Mouse (Mus musculus): Measurements from ENCODE around the gene Add1.

The Add1 gene

DNA sequence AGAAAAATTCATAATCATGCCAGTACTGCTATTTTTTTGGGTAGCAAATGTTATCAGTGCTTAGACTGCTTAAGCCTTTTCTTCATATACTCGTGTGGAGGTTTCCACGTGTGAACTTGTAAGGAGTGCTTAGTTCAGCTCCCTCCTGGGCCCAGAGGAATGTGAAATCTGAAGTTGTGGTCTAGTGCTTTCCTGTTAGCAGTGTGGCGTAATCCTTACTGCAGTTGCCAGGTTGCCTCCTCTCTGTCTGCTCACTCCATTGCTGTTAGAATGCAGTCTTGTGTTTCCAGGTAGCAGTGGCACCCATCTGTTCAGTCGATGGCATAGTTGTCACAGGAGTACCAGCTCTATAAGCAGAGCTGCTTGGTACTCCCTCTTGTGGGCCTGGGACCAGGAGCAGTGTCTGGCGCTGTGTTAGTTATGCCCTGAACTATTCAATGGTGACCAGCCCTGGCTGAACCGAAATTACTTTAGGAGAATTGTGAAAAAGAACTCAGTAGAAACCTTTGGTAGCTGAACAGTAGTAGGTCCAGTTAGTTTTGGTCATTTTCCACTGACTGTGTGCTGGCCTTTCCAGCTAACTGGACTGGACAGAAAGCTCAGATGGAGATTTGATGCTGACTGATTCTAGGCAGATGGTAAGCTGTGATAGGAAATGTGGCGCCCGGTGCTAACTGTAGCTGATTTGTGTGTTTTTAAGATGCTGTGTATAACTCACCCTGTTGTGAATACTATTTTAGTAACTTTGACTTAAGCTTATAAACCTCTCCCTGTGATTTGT, 33.8 kb downstream of the Add1 start:
- DNase-seq (ENCODE audit: extremely low read depth, low read depth) = no peak

DNA sequence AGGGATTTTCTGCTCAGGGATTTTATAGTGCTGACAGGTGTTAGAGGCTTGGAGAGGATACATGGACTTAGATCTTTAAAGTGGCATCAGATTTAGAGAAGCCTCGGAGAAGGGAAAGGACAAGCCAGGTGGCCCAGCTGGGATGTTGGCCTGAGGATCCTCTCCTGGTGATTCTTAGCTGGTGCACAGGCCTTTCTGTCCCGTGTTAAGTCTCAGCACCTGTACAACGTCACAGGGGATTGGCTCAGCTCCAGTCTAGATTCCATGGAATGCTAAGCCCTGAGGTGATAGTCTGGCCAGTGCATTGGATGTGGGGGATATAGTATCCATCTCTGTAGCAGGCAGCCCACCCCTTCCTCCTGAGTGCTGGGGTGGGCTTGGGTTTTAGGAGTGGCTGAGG, 34.8 kb downstream of the Add1 start:
- no peak for DNase-seq (ENCODE audit: extremely low read depth, low read depth)

DNA sequence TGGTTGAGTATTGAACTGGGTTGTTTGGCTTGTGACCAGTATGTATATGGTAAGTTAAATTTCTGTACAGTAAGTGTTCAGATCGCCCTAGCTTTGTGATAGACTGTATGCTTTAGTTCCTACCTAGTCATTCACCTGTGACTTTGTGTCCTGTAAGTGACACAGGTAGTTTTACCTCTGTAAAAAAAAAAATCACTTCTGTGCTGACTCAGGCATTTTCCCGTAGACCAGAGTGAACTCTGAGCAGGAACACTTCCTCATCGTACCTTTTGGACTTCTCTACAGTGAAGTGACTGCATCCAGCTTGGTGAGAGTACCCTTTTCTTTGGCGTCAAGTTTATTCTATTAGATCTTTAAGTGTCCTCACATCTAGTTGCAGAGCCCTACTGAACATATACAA, 36.5 kb downstream of the Add1 start:
- DNase-seq (ENCODE audit: extremely low read depth, low read depth) = no peak

DNA sequence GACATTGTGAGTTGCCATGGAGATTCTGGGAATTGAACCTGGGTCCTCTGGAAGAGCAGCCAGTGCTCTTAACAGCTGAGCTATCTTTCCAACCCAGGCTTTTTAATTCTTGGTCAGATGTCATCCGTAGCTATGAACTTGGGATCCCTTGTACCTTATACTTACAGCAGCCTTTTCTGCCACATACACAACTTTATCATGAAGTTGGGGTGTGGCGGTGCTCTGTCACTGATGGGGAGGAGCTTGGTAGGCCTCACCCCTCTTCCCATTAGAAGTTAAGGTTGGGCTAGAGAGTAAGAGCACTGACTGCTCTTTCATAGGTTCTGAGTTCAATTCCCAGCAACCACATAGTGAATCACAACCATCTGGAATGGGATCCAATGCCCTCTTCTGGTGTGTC, 59.5 kb downstream of the Add1 start:
- no peak for DNase-seq (ENCODE audit: extremely low read depth, low read depth)

DNA sequence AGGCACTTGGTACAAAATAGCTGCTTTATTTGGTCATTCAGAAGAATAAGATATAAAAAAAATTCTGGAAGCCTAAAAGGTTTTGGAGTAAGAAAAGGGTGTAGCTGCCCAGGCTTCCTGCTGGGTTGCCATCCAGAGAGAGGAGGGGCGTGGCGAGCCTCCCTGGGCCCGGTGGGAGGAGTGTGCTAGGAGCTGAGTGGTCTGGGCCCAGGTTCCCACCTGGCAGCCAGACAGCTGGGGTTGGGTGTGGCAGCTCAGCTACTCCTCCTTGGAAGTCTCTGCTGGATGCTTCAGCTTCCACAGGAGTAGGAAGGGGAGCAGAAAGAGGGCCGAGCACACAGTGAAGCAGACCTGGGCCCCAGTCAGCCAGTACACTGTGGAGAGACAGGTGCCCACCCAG, 60.2 kb downstream of the Add1 start:
- DNase-seq (ENCODE audit: extremely low read depth, low read depth) = no peak

DNA sequence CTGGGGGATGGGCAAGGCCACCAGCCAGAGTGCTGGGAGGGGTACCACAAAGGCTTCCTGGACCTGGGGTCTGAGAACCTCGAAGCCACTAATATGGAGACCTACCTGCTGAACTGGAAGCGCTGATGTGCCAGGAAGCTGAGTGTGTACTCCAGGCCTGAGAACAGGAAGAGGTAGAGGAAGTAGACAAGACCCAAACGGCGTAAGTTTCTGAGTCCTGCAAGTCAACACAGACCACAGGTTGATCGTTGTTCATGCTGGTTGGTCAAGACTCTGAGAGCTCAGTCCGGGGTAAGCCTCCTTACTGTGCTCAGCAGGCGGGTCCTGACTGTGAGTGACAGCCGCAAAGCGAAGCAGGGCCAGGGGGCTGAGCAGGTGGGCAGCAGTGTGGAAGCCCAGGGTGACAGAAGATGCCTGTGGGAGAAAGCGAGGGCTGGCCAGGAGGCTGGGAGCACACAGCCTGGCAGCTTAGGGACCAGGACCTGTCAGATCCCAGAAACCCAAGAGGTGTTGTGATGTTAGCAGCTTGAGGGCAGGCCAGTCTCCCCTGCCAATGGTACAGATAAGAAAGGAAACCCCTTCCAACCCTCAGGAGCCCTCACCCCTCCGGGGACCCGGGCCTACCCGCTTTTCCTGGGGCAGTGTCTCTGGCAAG, 61.4 kb downstream of the Add1 start:
- no peak for DNase-seq (ENCODE audit: extremely low read depth, low read depth)

DNA sequence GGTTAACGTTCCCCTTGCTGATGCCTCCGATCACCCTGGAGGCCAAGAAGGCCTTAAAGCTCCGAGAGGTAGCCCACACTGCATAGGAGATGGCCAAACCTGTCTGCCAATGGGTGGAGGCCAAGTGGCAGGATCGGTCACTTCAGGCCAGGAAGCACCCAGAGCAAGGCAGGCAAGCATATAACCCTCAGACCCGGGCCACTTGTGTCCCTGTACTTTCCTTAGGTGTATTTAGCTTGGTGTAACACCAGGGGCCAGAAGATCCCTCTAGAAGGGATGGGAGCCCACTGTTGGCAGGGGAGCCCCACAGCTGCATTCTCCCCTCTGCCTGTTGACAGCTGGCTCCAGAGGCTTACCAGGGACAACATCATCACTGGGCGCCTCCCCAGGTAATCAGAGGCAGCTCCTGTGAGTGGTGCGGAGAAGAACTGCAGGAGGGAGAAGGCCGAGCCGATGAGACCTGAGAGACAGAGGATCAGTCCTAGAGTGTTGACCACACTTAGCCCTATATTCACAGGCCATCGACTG, 62.3 kb downstream of the Add1 start:
- DNase-seq (ENCODE audit: extremely low read depth, low read depth) = peak; percentile 15

DNA sequence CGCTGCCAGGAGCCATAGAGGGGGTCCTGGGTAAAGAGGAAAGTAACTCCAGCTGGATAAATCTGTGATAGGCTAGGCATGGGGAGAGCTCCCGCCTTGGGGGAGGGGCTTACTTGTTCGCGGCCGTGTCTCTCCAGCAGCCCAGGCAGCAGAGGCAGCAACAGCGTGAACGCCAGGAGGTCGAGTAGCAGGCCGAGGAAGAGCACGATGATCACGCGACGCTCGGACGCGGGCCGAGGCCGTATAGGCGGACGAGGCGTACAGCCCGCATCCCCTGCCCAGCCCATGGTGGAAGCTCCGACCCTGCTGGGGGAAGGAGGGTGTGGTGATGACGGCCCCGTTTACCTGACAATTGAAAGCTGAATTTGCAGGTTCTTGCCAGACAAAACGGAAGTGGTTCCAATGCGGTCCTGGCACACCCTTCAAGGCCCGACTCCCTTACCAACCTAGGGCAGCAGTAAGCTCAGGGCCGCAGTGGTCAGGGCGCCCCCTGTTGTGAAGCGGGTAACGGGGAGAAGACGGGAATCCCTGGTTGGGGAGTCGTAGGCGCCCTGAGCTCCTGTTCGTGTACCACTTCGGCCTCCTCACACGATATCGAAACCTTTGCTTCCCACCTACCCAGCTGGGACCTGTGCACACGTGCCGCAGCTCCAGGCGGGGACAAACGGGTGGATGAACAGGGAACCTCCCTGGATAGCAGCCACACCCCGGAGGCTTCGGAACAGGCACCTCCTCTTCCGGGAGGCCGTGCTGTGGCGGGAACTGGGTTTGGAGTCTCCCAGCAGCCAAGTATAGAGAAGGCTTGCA, 63.2 kb downstream of the Add1 start, which contains the start of gene Mfsd10:
Mfsd10 (minus strand) TSS at position 732 of the 807 bp plus-strand sequence.
- peak; percentile 86 for DNase-seq (ENCODE audit: extremely low read depth, low read depth)

DNA sequence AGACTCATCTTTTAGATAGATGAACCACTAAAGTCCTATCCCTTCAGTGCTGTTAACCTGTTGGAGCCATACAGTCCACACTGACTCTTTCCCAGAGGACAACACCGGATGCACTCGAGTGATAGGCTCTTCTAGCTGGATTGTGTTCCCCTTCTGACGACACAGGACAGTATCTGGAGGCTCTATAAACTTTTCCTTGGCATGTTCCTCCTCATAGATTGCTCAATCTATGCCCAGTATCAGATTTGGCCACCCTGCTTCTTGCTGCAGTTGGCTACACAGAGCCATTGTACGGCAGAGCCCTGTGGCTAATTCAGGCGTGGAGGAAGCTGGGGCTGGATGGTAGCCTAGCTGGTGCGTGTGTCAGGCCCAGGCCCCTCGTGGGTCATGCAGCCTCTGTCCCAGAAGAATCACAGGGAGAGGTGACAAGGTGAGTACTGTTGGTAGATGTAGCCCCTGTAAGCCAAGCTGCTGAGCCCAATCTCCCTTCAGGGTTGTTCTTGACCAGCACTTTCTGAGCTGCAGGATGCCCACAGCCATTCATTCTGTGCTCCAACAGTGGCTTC, 64.2 kb downstream of the Add1 start:
- DNase-seq (ENCODE audit: extremely low read depth, low read depth) = peak; percentile 10

DNA sequence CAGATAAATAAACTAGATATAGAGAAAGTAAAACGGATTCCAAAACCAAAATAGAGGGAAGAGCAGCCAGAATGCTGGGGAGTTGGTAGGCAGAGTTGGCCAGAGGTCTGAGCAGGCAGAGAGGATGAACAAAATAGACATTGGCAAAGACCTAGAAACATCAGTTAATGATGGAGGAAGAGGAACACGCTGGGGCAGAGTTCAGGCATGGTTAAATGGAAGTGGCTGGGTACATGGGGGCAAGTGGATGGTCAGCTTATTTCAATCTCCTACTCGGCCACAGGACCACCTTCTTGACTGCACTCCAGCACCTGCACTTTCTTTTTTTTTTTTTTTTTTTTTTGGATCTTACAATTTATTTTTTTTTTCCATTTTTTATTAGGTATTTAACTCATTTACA, 68.5 kb downstream of the Add1 start:
- no peak for DNase-seq (ENCODE audit: extremely low read depth, low read depth)

DNA sequence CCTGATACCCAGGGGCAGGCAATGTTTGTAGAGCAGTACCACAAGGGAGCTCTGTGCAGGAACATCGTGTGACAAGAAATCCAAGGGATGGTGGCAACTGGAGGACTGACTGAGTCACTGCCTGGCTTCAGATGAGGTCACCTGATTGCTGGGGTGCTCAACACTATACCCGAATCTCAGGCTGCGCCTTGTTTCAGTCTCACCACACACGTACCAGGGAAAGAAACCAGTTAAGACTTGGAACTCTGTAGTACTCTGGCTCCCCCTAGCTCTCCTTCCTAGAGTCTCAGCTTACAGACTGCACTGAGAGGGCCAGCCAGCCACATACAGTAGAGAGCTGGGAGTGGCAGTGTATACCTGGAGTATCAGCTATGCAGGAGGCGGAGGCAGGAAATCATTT, 69.5 kb downstream of the Add1 start:
- DNase-seq (ENCODE audit: extremely low read depth, low read depth) = peak; percentile 34

DNA sequence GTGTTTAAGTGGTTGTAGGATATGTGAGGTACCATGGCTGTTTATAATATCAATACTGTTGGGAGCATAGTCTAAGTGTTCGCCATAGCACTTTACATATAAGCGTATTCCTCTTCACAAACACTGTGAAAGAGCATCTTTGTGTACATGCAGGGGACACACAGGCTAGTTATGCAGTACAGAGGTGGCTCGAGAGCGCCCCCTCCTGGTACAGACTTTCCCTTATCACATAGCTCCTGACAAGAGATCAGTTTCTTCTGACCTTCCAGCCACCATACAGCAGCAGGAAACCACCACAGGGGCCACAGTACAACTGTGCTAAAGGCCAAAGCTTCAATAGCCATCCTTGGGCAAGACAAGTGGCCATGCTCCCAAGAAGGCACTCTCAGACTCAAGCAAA, 74.1 kb downstream of the Add1 start:
- no peak for DNase-seq (ENCODE audit: extremely low read depth, low read depth)

DNA sequence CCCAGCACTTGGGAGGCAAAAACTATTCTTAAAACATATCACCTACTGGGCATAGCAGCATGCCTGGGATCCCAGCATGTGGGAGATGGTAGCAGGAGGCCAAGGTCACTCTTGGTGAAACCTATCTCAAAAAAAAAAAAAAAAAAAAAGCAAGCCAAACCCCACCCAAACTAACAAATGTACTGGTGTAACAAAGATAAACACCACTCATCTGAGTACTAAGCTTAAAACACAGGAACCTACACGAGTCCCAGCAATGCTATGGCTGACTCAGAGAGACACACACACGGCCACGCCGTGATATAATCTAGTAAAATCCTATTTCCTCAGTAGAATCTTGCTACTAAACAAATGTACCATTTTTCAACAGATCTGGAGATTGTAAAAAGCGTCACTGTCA, 79.5 kb downstream of the Add1 start:
- no peak for DNase-seq (ENCODE audit: extremely low read depth, low read depth)

DNA sequence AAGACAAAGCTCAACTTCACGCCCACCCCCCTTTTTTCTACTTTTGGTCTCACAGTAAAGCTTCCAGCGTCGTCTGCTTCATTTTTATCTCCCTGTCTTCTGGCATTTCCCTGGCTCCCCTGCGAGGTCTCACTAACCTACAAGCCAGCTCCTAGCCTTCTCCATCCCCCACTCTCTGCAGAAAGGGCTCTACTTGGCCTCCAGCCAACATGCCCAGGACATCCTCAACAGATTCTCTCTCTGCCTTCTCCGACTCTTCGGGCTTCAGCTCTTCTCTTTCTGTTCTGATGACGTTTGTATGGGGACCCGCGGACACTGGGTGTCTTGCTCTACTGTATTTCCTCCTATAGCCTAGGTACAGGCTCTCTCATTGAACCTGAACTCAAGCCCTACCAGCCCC, 81.4 kb downstream of the Add1 start:
- no peak for DNase-seq (ENCODE audit: extremely low read depth, low read depth)

DNA sequence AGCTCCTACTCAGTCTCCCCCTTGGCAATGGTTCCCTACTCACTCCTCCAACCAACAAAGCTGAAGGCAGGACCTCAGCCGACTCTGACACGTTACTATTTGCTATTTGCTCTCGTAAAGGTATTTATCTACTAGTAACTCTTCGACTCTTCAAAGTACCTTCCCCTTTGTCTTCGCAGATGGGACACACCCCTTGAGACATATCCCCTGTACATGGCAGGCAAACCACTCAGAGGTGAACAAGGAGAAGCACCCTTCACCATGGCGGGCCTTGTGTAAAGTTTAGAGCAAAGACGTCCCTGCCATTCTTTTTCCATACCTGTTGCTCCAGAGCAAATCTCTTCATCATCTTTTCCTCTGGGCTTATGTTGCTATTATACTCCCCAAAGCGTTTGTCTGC, 84.1 kb downstream of the Add1 start:
- no peak for DNase-seq (ENCODE audit: extremely low read depth, low read depth)

DNA sequence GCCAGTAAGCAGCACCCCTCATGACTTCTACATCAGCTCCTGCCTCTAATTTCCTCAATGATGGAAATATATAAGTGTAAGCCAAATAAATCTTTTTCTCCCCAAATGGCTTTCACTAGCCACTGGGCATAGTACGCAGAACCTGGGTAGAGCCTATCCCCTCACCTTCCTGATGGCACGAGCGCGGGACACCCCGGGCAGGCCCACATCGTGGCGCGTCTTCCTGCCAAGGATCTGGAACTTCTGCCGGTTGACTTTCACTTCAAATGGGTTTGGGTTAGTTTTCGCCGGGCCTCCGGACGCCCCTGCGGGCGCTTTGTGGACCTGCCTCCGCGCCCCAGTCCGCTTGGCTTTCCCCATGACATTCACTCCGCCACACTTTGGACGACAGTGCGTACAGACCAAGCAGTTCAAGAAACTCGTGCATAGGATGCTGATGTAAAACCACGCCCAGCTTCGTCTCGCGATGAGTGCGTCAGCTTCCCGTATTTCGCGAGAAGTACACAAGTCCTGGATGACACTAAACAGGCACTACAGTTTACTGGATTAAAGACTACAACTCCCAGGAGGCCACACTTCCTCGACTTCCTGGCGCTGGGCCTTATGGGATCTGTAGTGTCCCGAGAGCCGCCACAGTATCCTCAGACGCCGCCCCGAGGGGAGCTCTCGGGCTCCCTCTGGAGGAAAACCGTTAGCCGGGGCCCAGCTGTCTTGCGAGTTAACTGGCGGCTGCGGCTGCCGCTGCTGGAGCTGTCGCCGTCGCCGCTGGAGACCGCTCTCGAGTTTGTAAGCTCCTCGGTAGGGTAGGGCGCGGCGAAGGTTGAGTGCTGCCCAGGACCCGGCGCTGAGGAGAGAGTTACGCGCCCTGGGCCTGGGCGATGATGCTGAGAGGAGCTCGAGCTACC, 86.5 kb downstream of the Add1 start, which contains the start of the genes Nop14 and Grk4:
Nop14 (minus strand) TSS at position 463 of the 905 bp plus-strand sequence.
Grk4 (plus strand) TSS at position 694 of the 905 bp plus-strand sequence.
- peak; percentile 100 for DNase-seq (ENCODE audit: extremely low read depth, low read depth)

DNA sequence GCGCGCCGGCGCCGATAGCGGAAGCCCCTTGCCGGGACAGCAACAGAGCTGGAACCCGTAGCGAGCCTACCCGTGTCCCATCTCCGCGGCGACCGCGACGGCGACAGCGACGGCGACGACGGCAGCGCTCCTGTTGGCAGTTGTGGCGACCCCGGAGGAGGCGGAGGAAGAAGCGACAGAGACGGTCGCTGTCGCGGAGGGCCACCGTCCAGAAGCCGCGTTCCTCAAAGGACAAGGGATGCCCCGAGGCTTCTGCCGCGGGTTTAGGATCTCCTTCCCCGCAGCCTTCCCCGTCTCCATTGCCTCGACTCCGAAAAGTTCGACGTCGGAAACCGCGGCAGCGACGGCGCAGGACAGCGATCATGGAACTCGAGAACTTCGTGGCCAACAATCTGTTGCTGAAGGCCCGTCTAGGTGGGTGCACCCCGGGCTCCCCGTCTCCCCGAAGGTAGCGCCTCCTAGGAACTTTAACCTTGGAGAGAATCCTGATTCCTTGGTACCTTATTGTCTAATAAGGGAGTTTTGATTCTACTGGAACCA, 87.2 kb downstream of the Add1 start:
- DNase-seq (ENCODE audit: extremely low read depth, low read depth) = no peak

DNA sequence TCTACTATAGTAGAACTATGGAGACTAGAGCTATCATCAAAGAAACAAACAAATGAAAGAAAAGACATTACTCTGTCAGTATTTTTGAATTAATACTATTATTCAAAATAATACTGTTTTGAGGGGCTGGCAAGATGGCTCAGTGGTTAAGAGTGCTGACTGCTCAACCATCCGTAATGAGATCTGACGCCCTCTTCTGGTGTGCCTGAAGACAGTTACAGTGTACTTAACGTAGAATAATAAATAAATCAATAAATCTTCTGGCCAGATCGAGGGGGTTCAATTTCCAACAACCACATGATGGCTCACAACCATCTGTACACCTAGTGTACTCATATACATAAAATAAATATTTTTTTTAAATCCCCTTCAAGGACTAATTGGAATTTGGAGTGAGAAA, 88.4 kb downstream of the Add1 start:
- peak; percentile 22 for DNase-seq (ENCODE audit: extremely low read depth, low read depth)

DNA sequence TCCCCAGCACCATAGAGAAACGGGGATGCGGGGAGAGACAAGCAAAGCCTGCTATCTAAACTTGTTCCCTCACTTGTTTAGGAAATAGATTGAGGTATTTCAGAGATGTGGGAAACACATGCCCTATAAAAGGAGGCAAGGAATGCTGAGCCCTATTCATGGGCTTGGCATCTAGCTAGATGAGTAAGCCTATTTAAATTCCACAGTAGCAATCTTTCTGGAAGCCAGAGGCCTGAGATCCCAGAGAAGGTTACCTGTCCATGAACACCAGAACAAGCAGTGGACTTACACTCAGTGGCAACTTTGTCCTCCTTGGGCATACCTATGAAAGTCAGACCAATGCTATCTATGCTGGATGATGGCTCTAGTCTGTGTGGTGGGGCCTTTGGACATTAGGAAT, 89.8 kb downstream of the Add1 start:
- DNase-seq (ENCODE audit: extremely low read depth, low read depth) = no peak

DNA sequence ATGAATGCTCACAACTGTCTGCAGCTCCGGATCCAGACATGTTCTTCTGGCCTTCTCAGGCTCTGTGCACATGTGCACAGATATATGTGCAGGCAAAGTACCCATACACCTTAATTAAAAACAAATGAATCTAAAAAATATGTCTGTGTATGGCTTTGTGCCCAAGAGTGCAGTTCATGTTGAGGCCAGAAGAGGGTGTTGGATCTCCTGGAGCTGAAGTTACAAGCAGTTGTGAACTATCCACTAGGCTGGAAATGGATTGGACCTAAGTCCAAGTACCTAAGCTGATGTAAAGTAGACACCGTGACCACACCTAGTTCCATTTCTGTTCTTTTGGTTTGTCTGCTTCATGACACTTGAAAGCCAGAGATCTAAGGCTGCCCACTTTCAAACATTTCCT, 96.0 kb downstream of the Add1 start:
- peak; percentile 32 for DNase-seq (ENCODE audit: extremely low read depth, low read depth)

Measured in MEL-GATA-1-ER (cell line).